Mouse (Mus musculus) urinary bladder, postnatal 36 days (tissue): ENCODE measurements around the gene Tmem267.
"Not testable (repeated sequence)": the region's sequence is repeated elsewhere in the genome, so short reads cannot be mapped to it uniquely, and the experiment has no call there.

Source experiments
- DNase-seq, 2 experiments: peaks; one replicate each; pipeline ENCODE4 v3.0.0; 2022; ENCODE audit warnings: low spot score in 2 of 2, mixed read lengths in 1 of 2

The Tmem267 gene

DNA sequence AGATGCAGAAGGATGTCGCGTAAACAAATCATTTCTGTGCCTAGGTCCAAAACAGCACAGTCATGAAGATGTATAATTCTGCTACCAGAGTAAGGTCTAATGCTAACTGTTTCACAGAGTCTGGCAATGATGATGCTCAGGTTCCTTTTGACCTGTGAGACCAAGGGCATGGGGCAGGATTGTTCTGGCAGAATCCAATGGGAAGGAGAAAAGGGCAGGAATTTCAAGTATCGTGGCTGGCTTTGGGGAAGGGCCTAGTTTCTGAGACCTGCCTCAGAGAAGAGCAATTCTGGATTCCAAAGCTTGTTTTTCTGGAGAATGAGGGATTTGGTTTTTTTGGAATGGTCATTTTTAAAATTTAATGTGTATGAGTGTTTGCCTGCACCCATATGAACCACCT lies 131.0 kb downstream of the Tmem267 start:
- DNase-seq, result no peak

DNA sequence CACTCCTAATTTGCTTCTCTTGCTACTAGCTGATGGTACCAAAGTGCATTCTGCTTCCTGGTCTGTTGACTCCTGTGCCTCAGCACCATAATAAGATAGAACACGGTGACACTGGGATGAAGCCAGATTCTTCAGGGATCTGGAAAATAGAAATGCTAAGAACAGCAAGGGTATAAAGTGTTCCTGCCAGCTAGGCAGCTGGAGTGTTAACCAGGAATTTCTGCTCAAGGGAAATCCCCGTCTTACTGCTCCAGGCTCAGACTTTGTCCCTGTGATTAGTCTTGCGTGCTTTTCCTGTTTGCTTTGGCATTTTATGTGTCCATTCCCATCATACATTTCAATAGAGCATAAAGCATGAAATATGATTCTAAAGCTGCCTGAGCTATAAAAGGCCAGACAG lies 131.9 kb downstream of the Tmem267 start:
- DNase-seq, result no peak

DNA sequence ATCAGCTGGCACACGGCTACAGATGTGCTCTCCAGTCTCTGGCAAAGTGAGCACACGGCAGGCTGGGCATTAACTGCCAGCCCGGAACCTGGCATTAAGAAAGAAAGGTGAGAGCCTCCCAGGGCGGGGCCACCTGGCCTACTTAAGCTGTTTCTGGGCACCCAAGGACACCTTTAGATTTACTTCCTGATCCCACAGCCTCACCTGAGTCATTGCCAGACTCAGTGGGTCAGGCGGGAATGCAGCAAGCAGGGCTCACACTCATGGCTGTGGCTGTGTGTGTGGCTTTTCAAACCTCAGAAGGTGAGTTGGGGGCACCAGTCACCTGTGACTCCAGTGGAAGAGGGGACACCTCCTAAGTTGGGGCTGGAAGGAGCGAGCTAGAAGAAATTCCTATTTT lies 135.8 kb downstream of the Tmem267 start, which contains the start of gene Ccl28:
Gene Ccl28 (plus strand): TSS at position 186 of the 400 bp plus-strand sequence.
- DNase-seq, result no peak

DNA sequence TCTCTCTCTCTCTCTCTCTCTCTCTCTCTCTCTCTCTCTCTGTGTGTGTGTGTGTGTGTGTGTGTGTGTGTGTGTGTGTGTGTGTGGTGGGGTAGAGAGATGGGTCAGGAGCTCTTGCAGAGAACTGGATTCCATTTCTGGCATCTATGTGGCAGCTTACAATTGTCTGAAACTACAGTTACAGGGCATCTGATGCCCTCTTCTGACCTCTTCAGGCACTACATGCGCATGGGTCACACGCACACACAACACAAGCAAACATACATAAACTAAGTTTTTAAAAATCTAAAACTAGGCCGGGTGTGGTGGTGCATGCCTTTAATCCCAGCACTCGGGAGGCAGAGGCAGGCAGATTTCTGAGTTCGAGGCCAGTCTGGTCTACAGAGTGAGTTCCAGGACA lies 138.1 kb downstream of the Tmem267 start:
- not testable (repeated sequence) for DNase-seq

DNA sequence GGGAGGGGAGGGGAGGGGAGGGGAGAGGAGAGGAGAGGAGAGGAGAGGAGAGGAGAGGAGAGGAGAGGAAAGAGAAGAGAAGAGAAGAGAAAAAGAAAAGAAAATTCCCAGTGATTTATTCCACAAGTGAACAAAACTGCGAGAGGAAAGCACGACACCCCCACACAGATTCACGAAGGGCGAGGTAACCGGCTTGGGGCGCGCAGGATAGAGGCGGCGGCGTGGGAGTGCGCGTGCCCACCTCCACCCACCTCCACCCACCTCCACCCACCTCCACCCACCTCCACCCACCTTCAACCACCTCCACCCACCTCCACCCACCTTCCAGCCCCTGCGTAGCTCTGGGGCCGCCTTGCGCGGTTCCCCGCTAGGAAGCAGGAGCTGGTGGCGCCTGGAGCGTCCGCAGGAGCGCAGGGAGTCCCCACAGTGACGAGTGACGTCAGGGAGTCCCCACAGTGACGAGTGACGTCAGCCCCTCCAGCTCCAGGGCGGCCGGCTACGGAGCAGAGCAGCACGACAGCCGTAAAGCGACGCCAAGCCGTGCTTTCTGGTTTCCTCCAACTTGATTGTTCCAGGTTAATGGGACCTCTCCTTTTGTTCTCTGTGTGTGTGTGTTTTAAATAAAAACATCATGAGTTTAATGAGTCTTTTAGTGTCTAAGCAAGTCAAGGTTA lies 143.8 kb downstream of the Tmem267 start:
- DNase-seq, result peak; percentile 56 to 83

DNA sequence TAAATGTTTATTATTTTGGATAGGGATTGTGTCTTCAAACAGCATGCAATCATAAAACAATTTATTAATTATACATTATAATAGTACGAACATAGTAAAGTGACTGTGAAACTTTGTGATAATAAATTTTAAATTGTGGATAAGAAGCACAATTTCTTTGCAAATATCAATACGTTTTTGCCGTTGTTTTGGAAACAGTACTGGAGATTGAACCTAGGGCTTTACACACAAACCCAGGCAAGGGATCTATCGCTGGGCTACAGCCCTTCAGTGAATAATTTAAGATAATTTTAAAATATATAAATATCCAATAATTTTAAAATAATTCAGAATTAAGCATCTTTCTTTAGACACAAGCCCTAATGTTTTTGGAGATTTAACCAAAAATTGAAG lies 144.3 kb downstream of the Tmem267 start:
- no peak for DNase-seq

DNA sequence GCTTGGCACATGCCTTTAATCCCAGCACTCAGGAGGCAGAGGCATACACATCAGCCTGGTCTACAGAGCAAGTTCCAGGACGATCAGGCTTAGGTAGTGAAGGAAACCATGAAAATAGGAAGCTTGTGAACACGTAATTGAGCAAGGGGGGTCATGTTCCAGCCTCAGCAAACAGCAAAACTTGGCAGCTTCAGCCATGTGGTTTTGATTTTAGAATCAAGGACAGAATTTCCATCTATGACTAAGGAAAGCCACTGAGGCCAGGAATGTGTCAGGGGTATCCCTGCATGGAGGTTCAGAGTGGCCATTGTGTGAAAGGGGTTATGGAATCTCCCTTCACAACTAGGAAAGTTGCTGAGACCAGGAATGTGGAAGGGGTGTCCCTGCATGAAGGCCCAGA lies 147.7 kb downstream of the Tmem267 start:
- DNase-seq, result no peak

DNA sequence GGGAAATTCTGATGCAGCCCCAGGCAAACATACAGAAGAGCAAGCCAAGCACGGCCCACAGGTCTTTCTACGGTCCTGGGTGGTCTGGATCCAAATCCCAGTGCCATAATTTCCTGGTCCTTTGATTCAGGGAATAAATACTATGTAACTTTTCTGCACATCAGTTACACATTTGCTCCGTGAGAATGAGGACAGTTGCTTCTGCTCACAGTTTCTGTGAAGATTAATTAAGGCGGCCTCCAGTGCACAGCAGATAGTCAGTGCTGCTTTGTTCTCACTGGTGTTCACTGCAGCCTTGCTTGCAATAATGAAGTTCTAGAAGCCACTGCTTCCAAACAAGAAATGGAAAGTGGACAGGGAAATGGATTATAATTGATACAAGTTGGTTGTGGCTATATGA lies 150.0 kb downstream of the Tmem267 start:
- no peak for DNase-seq

DNA sequence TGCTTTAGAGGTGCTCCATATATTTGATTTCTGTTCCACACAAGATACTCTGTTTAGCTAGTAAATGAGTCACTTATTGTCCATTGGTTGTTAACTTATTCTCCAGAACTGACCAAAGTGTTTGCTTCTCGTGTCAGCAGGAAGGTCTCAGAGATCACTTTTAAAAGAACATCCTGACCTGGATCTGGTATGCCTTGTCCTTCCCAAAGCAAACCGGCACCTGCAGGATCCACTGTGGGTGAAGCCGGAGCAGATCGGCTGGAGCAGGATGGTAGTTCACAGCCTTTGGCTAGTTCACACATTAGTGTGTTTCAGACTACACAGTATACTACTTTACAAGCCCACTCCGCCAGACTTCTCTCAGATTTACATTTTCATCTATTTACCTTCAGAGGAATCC lies 150.6 kb downstream of the Tmem267 start:
- no peak for DNase-seq

DNA sequence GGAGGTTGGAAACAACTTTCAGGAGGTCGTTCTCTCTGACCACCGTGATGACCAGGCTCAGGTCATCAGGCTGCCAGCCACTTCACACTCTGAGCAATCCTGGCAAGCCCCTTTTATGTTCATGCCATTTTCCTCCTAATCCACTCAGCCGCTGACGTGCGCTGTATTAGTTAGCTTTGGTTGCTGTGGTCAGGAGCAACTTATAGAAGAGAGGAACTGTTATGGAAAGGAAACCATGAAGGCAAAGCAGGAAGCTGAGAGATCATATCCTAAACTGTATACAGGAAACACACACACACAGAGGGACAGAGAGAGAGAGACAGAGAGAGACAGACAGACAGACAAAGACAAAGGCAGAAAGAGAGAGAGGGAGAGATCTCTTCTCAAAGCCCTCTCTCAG lies 151.5 kb downstream of the Tmem267 start:
- no peak for DNase-seq

DNA sequence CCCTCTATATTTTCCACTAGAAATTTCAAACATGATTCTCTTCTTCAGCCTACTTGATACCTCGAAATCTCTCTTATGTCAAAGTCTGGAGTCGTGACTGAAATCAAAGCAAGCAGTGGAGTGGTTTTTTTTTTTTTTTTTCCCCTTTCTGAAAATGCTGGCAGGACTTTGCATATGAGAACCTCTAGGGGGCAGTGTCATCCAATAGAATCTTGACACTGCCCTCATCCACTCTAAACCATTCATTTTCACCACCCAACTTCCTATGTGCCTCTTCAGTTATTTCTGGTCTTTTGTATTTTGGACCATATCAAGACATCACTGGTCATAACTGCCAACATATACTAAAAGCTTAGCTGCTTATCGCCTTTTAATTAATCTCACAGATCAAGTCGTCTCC lies 152.7 kb downstream of the Tmem267 start:
- DNase-seq, result no peak

DNA sequence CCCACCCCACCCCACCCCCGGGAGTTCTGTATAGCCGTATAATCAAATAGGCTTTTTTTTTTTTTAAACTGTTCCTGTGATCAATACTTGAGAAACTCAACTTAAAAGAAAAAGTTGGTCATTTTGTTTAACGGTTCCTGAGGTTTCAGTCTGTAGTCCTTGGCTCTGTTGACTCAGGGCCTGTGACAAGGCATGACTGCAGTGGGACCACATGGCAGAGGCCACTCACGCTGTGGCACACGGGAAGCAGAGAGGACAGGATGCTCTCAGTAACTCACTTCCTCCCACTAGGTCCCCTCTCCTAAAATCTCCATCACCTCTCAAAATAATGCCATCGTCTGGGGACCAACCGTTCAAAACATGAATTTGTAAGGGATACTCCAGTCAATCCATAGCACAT lies 153.3 kb downstream of the Tmem267 start:
- no peak for DNase-seq

DNA sequence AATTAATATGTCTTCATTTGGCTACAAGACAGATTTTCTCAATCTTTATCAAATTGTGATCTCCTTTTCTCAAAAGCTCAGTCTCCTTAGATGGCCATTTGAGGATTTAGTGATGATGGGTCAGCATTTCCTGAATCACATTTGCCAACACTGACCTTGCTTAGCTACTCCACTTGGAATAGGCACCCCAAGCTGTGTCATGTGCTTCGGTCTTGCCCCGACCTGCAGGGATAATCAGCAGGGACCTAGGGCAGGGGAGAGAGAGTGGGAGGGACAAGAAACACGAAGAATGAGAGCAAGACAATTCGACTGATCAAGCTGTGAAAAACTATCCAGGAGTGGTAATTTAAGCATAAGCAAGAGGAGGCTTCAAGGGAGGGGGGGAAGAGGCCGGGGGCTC lies 156.9 kb downstream of the Tmem267 start:
- no peak for DNase-seq

DNA sequence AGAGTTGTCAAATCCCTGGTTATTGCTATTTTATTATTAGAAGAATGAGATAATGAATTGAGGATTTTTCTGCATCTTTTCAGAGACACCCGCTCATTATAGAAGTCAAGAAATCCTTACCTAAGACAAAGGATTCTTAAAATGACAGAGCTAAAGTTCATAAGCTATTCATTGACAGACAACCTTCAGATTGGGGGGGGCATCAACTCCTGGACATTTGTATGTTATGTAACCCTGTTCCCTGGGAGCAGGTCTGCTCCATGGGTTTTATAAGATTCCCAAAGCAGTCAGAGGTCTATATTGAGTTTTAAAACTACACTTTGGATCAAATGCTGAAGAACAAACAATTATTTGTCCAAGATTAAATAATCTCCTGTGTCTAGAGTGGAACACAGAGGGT lies 158.7 kb downstream of the Tmem267 start:
- DNase-seq, result no peak

DNA sequence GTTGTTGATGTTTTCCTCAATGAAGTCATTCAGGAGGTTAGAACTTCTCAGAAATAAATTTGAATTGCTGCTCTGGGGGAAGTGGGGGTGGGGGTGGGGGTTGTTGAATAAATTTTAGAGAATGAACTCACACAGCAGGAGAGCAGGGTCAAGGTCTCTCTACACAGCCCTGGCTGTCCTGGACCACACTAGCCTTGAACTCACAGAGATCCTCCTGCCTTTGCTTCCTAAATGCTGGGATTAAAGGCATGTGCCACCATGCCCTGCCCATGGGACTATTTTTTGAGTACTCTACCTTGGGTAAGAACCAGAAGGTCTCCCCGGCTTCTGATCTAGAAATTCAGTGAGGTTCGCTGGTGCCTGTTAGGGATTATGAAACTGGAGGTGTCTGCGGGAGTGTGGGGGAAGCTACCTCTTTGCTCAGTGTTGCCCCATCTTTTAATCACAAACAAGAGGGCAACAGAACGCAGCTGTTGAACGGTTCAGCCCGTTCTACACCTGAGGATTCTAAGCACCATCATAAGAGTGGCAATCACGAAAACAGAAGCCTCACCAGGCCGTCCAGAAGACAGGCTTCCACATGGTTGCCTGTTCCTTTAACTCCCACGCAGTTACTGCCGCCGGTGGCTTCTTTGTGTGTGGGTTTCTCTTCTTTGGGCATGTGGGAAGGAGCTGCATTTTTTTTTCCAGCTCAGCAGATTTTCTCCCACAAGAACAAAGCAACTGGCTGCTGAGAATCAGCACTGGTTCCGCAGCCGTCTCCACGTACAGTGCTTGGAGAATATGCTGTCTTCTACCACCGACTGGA lies 161.3 kb downstream of the Tmem267 start:
- no peak for DNase-seq

DNA sequence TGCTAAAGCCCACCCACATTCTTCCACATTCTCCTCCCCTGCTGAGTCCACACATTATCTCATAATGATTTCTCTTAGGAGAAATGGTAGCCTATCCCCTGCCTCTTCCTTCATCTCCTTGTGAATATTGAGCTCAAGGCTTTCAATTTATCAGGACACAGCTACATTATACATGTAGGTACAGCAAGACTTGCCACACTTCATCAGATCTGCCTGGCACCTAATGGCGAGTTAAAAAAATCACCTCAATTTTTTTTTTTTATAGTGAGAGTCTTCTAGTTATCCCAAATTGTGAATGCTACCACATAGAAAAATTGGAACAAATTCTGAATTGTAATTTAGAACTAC lies 161.8 kb downstream of the Tmem267 start:
- no peak for DNase-seq

DNA sequence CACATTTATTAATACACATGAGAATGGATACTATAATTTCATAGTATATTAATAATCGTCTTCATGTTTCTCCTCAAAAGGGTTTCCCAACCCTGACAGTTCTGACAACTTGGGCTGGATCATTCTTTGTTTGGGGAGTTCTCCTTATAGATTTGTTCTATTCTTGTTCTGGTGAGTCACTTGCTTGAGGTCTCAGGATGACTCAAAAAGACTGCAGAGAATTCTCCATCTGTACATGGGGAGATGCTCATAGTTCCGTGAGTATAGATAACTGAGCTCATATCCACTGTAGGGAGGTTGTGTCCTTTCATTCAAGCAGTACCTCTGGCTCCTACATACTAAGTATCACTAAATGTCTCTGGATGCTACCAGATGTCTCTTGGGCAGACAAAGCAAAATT lies 166.9 kb downstream of the Tmem267 start:
- DNase-seq, result no peak

DNA sequence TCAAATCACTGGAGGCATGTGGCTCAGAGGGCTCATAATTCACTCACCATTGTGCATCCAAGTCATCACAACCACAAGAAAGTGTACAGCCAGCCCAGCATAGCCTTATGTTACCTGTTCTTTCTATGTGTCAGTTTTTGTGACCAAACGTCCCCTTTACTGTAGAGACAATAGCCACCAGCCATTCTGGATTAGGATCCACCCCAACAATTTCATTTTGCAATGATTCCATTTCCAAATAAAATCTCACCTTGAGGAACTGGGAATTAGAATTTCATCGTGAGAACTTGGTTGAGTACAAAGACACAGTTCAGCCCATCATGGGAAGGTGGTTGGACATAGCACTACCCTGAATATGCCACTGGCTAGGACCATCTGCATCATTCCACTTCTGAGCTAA lies 168.4 kb downstream of the Tmem267 start:
- no peak for DNase-seq

DNA sequence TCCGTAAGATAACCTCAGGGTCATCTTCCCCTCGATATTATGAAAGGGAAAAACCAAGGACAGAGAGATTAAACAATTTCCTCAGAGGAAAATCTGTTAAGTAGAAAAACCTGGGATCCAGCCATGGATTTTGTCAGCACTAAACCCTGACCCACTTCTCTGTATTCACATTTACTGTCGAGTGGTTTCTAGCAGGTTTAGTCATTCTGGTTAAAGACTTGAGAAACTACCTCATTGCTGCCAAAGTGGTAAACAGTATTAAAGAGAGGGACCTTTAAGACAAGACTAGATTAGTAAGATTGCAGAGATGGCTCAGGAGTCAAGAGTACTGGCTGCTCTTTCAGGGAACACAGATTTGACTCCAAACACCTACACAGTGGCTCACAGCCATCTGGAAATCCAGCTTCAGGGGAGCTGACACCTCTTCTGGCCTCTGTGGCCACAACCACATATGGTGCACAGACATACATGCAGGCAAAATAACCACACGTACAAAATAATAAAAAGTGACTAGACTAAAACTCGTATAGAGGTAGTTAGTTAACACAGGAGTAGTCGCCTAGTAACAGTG lies 169.1 kb downstream of the Tmem267 start:
- no peak for DNase-seq
